Mouse (Mus musculus) ES-E14 (cell line): ENCODE measurements around the gene Cd36. TPM values are rescaled to one million over a fixed set of nuclear protein-coding genes. Genes with fewer than 3 reads are reported as not detected.

ENCODE experiments used
- DNase-seq: peaks from one replicate; pipeline ENCODE4 v3.0.0-alpha.2; 2013; ENCODE audit warnings: low read depth, low spot score
- H3K27ac ChIP-seq: 2 replicates; pipeline ENCODE4 v1.5.1; 2012; ENCODE audit warnings: low read depth, mild to moderate bottlenecking, low read length, moderate library complexity, mixed read lengths; ENCODE audit not compliant: poor library complexity, insufficient read depth, severe bottlenecking
- H3K36me3 ChIP-seq: 2 replicates; pipeline ENCODE4 v1.6.1; 2012; ENCODE audit warnings: mild to moderate bottlenecking, low read length, moderate library complexity, mixed read lengths; ENCODE audit not compliant: control insufficient read depth, poor library complexity, insufficient read depth, severe bottlenecking
- H3K4me1 ChIP-seq, 2 experiments: fragments of 150-350 bp in 1 of 2; sonication (generic) in 1 of 2; 2 replicates each; pipeline ENCODE4 v1.6.1; 2012; ENCODE audit warnings: low read length in 2 of 2, mild to moderate bottlenecking in 1 of 2, mixed read lengths in 1 of 2; ENCODE audit not compliant: control insufficient read depth in 2 of 2, insufficient read depth in 2 of 2, poor library complexity in 1 of 2
- H3K4me3 ChIP-seq, 2 experiments: fragments of 150-350 bp in 1 of 2; sonication (generic) in 1 of 2; 2 replicates each; pipeline ENCODE4 v1.5.1; 2012; ENCODE audit warnings: low read length in 2 of 2, low read depth in 1 of 2, mild to moderate bottlenecking in 1 of 2, mixed read lengths in 1 of 2; ENCODE audit not compliant: insufficient read depth in 1 of 2, poor library complexity in 1 of 2, severe bottlenecking in 1 of 2
- H3K9ac ChIP-seq: 2 replicates; pipeline ENCODE4 v1.6.1; 2012; ENCODE audit warnings: low read depth, mild to moderate bottlenecking, low read length, mixed read lengths; ENCODE audit not compliant: poor library complexity, insufficient read depth, severe bottlenecking
- H3K9me3 ChIP-seq: fragments of 150-350 bp; sonication (generic); 2 replicates; pipeline ENCODE4 v1.6.1; 2012; ENCODE audit warnings: low read depth, mild to moderate bottlenecking, low read length; ENCODE audit not compliant: control insufficient read depth, insufficient read depth
- CHD2 ChIP-seq: IDR thresholded peaks from 2 replicates; pipeline ENCODE4 v1.6.1; 2014; ENCODE audit warnings: mild to moderate bottlenecking, low read depth, low read length, inconsistent platforms
- HCFC1 ChIP-seq: IDR thresholded peaks from 2 replicates; pipeline ENCODE4 v1.6.1; 2012; ENCODE audit warnings: low read length, inconsistent platforms, borderline replicate concordance; ENCODE audit not compliant: insufficient read depth
- MAFK ChIP-seq: IDR thresholded peaks from 2 replicates; pipeline ENCODE4 v1.6.1; 2014; ENCODE audit warnings: mild to moderate bottlenecking, low read depth, low read length, inconsistent platforms; ENCODE audit not compliant: insufficient read depth
- ZC3H11A ChIP-seq: IDR thresholded peaks from 2 replicates; pipeline ENCODE4 v1.6.1; 2012; ENCODE audit warnings: low read depth, mild to moderate bottlenecking, inconsistent platforms, low read length, borderline replicate concordance
- ZNF384 ChIP-seq: IDR thresholded peaks from 2 replicates; pipeline ENCODE4 v1.6.1; 2012; ENCODE audit warnings: low read depth, low read length, inconsistent platforms
- in situ Hi-C, 2 experiments: fragments of 600-800 bp; cut with MboI; formaldehyde crosslinking; loops; one replicate each; pipeline ENCODE4 v1.15.1; 2025; ENCODE audit warnings: low sequenced_read_pairs in 2 of 2, inconsistent platforms in 1 of 2; ENCODE audit not compliant: unreplicated experiment in 2 of 2
- total RNA-seq: library from RNA; depleted of rRNA; stranded (reverse); fragments of 300-350 nt; gene quantifications from 2 replicates; pipeline ENCODE4 v1.2.3, GENCODE M21; 2012

The Cd36 gene
- total RNA-seq, 1 experiment, result 0.62 TPM

DNA sequence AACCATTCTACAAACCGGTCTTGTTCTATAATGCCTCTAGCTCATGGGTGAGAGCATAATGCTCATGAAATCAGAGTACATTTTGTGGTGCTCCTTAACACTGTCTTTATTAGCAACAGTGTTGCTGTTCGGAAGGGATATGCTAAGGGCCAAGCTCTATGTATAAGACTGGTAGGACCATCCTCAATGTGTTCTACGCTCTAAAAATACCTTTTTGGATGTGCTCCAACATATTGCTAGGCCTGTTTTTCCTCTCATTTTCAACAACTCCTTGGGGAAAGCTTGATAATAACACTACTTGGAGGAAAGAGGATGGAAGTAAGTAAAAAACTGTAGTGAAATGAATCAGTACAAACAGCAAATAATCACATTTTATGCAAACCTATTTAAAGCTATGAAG is 44.7 kb downstream of the Cd36 start:
- Histone ChIP-seq H3K4me3 (no peak overlapping the region), H3K9ac (no peak overlapping the region), H3K9me3 (no peaks in the 10 kb centered on the region), H3K36me3 (no peaks in the 10 kb centered on the region), H3K27ac (no peak overlapping the region), H3K4me1 (no peaks in the 10 kb centered on the region)
- in situ Hi-C loops, result no loop called here
- no peak for TF ChIP-seq ZC3H11A
- no peak for TF ChIP-seq HCFC1
- no peak for TF ChIP-seq MAFK
- TF ChIP-seq CHD2, result no peak
- TF ChIP-seq ZNF384, result no peak
- DNase-seq, result no peak

DNA sequence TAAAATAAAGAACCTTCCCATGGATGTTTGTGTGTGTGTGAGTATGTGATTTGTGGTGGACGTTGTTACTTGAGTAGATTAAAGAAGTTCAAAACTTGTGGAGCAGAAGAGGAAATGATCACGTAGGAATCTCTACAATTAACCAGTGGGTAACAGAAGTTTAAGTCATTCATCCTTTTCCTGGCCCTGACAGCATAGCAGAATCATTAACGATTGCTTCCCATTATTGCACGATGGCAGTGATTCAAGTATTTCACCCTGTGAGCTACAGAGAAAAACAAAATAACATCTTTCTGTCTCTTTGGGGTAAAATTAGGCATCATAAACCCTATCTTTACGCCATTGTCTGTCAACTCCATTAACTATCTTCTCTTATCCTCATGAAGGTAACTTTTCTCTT is 45.3 kb downstream of the Cd36 start:
- DNase-seq, result no peak
- Histone ChIP-seq H3K4me3 (no peak overlapping the region), H3K9me3 (no peaks in the 10 kb centered on the region), H3K36me3 (no peaks in the 10 kb centered on the region), H3K4me1 (no peaks in the 10 kb centered on the region), H3K27ac (no peak overlapping the region), H3K9ac (no peak overlapping the region)
- TF ChIP-seq CHD2 (no peak), HCFC1 (no peak), ZC3H11A (no peak), MAFK (no peak), ZNF384 (no peak)
- in situ Hi-C loops, result no loop called here

DNA sequence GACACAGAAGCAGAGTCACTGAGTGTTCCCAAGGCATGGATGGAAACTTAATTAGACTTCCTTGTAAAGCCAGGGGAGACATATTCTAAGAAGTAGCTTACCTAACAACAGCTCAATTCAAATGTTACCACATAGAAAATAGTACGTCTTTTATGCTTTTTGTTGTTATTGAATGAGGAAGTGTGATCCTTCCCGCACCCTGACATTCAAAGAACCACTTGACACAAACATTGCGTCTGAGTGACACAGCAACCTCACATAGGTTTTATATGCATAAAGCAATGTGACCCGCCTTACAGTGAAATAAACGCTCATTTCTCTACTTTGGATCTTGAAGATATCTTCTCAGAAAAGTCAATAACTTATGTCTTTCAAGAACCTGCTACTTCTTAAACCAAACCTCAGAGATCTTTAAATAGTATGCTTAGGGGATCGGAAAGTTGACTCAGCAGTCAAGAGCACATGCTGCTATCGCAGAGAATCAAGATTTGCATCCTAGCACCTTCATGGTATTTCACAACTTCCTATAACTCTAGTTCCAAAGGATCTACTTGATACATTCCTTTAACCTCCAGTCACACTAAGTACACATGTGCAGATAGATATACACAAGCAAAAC is 46.4 kb downstream of the Cd36 start:
- TF ChIP-seq CHD2 (no peak), HCFC1 (no peak), ZC3H11A (no peak), ZNF384 (no peak), MAFK (no peak)
- Histone ChIP-seq H3K4me3 (no peak overlapping the region), H3K36me3 (no peaks in the 10 kb centered on the region), H3K9me3 (no peaks in the 10 kb centered on the region), H3K27ac (no peak overlapping the region), H3K9ac (no peak overlapping the region), H3K4me1 (no peaks in the 10 kb centered on the region)
- in situ Hi-C loops, result no loop called here
- no peak for DNase-seq

DNA sequence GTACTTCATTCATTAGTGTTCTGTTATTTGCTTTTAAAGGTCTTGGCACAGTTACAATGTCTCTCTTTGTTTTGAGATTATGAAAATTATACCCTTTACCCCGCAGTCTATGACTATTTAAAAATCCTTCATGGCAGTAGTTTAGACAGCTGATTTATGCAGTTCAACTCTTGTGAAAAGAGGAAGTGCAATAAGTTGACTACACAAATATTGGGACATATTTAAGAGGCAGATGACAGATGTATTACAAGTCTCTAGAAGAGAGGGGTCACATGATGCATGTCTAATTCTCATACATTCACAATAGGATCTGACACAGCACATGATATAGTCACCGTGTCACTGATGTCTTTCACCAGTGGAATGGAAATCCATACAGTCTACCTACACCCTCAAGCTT is 49.1 kb downstream of the Cd36 start:
- H3K4me1 ChIP-seq, result no peaks in the 10 kb centered on the region
- in situ Hi-C loops, result no loop called here
- no peak overlapping the region for H3K4me3 ChIP-seq
- H3K9ac ChIP-seq, result no peak overlapping the region
- H3K27ac ChIP-seq, result no peak overlapping the region
- no peak for DNase-seq
- H3K36me3 ChIP-seq, result no peaks in the 10 kb centered on the region
- no peak for TF ChIP-seq ZC3H11A
- no peak for TF ChIP-seq HCFC1
- TF ChIP-seq ZNF384, result no peak
- no peak for TF ChIP-seq MAFK
- no peak for TF ChIP-seq CHD2
- no peaks in the 10 kb centered on the region for H3K9me3 ChIP-seq

DNA sequence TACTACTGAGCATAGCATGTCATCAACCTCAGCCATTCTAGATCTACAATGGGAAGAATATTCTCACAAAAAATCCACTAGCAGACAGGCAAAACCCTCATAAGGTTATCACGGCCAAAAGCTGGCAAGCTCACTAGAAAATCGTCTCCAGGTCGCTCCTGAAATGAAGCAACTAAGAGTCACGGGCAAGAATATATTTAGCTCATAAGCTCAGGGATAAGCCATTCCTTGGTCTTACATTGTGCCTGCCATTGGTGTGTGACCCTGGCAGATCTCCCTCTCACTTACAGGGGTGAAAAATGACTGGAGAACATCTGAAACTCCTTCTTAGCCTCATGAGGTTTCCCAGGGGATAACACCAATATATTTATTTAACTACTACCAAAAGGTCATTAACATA is 52.2 kb downstream of the Cd36 start:
- Histone ChIP-seq H3K27ac (no peak overlapping the region), H3K36me3 (no peaks in the 10 kb centered on the region), H3K4me1 (no peaks in the 10 kb centered on the region), H3K9me3 (no peaks in the 10 kb centered on the region), H3K4me3 (no peak overlapping the region), H3K9ac (no peak overlapping the region)
- in situ Hi-C loops, result no loop called here
- no peak for TF ChIP-seq MAFK
- TF ChIP-seq CHD2, result no peak
- no peak for TF ChIP-seq ZC3H11A
- TF ChIP-seq ZNF384, result no peak
- TF ChIP-seq HCFC1, result no peak
- DNase-seq, result no peak
